Mouse (Mus musculus): ENCODE measurements around the gene Pctp. TPM values are rescaled to one million over a fixed set of nuclear protein-coding genes. Genes with fewer than 3 reads are reported as not detected.

The Pctp gene
- total RNA-seq (2017): 31.2 and 31.8 TPM in 2 replicates

- ATAC-seq (replicated peaks; ENCODE audit: low read depth, poor library complexity, severe bottlenecking): peak; percentile 98
Measured at GRCm38 (mm10) chr11:90002231-90002986, at the start of gene Pctp. Gene Pctp, minus strand, starts transcription at chr11:90002894.

- no peak for ATAC-seq (replicated peaks; ENCODE audit: low read depth, poor library complexity, severe bottlenecking)
Measured at GRCm38 (mm10) chr11:90050016-90050415, 47.3 kb upstream of the Pctp start.

GRCm38 (mm10) chr11:90047271-90047670, 44.6 kb upstream of the Pctp start:
- no peak for ATAC-seq (replicated peaks; ENCODE audit: low read depth, poor library complexity, severe bottlenecking)

- no peak for ATAC-seq (replicated peaks; ENCODE audit: low read depth, poor library complexity, severe bottlenecking)
Measured at GRCm38 (mm10) chr11:90046211-90046610, 43.5 kb upstream of the Pctp start.

GRCm38 (mm10) chr11:90044459-90044858, 41.8 kb upstream of the Pctp start:
- no peak for ATAC-seq (replicated peaks; ENCODE audit: low read depth, poor library complexity, severe bottlenecking)

- ATAC-seq (replicated peaks; ENCODE audit: low read depth, poor library complexity, severe bottlenecking): 0 out of 2 replicates have a peak, but pooled peaks have one; percentile 47
Measured at GRCm38 (mm10) chr11:90038022-90038421, 35.3 kb upstream of the Pctp start.

- ATAC-seq (replicated peaks; ENCODE audit: low read depth, poor library complexity, severe bottlenecking): no peak
Measured at GRCm38 (mm10) chr11:90036416-90036815, 33.7 kb upstream of the Pctp start.

GRCm38 (mm10) chr11:90035532-90035931, 32.8 kb upstream of the Pctp start:
- no peak for ATAC-seq (replicated peaks; ENCODE audit: low read depth, poor library complexity, severe bottlenecking)

- ATAC-seq (replicated peaks; ENCODE audit: low read depth, poor library complexity, severe bottlenecking): no peak
Measured at GRCm38 (mm10) chr11:90034646-90035045, 32.0 kb upstream of the Pctp start.

- no peak for ATAC-seq (replicated peaks; ENCODE audit: low read depth, poor library complexity, severe bottlenecking)
Measured at GRCm38 (mm10) chr11:90033442-90033841, 30.7 kb upstream of the Pctp start.

- no peak for ATAC-seq (replicated peaks; ENCODE audit: low read depth, poor library complexity, severe bottlenecking)
Measured at GRCm38 (mm10) chr11:90032807-90033206, 30.1 kb upstream of the Pctp start.

GRCm38 (mm10) chr11:90031076-90031475, 28.4 kb upstream of the Pctp start:
- ATAC-seq (replicated peaks; ENCODE audit: low read depth, poor library complexity, severe bottlenecking): no peak

GRCm38 (mm10) chr11:90030557-90030956, 27.9 kb upstream of the Pctp start:
- peak; percentile 42; the same call in 1 of the 2 replicates for ATAC-seq (replicated peaks; ENCODE audit: low read depth, poor library complexity, severe bottlenecking)

- ATAC-seq (replicated peaks; ENCODE audit: low read depth, poor library complexity, severe bottlenecking): 0 out of 2 replicates have a peak, but pooled peaks have one; percentile 4
Measured at GRCm38 (mm10) chr11:90029841-90030398, 27.2 kb upstream of the Pctp start, which contains the start of gene Tmem100. Gene Tmem100, plus strand, starts transcription at chr11:90030348.

- peak; percentile 83 for ATAC-seq (replicated peaks; ENCODE audit: low read depth, poor library complexity, severe bottlenecking)
Measured at GRCm38 (mm10) chr11:90029354-90029753, 26.7 kb upstream of the Pctp start.

GRCm38 (mm10) chr11:90028746-90029145, 26.1 kb upstream of the Pctp start:
- no peak for ATAC-seq (replicated peaks; ENCODE audit: low read depth, poor library complexity, severe bottlenecking)

GRCm38 (mm10) chr11:90027216-90027615, 24.5 kb upstream of the Pctp start:
- ATAC-seq (replicated peaks; ENCODE audit: low read depth, poor library complexity, severe bottlenecking): no peak

GRCm38 (mm10) chr11:90026802-90027174, 24.1 kb upstream of the Pctp start:
- no peak for ATAC-seq (replicated peaks; ENCODE audit: low read depth, poor library complexity, severe bottlenecking)

GRCm38 (mm10) chr11:90025891-90026801, 23.5 kb upstream of the Pctp start:
- ATAC-seq (replicated peaks; ENCODE audit: low read depth, poor library complexity, severe bottlenecking): no peak

GRCm38 (mm10) chr11:90019161-90019560, 16.5 kb upstream of the Pctp start:
- ATAC-seq (replicated peaks; ENCODE audit: low read depth, poor library complexity, severe bottlenecking): peak; percentile 78

- no peak for ATAC-seq (replicated peaks; ENCODE audit: low read depth, poor library complexity, severe bottlenecking)
Measured at GRCm38 (mm10) chr11:90015281-90015680, 12.6 kb upstream of the Pctp start.

Measured in common myeloid progenitor, adult 5-6 weeks (primary cell).